Mouse (Mus musculus) spleen, postnatal 14 days (tissue): ENCODE measurements at regions not wholly inside any gene's neighbourhood (a gene's known extent, or its start where the extent isn't known, plus 50 kb on each side); places are given as distances from the start of the nearest gene placed in this dataset.

Experiments used
- DNase-seq, 2 experiments: peaks; one replicate each; pipeline ENCODE4 v3.0.0; 2021 to 2022; ENCODE audit warnings: low spot score in 2 of 2

- DNase-seq, result no peak
These were observed 54.1 kb upstream of the Mtap start for GRCm38 (mm10) chr4:89082838-89083237.

GRCm38 (mm10) chr4:89078485-89078884 is 58.4 kb upstream of the Mtap start:
- DNase-seq, result no peak

- DNase-seq, result no peak
These were observed 62.2 kb upstream of the Mtap start for GRCm38 (mm10) chr4:89074705-89075104.

DNA sequence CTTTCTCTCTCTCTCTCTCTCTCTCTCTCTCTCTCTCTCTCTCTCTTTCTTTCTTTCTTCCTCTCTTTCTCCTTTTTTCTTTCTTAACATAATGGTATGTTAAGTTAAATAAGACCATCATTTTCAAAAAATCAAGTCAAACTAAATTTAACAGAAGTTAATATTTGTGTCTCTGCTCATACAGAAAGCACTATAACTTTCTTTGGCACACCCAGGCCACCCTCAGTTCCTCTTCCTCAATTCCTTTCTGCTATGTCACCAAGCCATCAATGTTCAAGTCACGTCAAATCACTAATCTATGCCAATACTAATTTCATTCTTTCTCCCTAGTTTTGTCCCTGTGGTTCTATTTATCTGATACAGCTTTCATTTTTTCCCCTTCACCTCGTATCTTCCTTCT is 66.5 kb upstream of the Mtap start:
- DNase-seq, result no peak

GRCm38 (mm10) chr4:89064401-89064800 is 72.5 kb upstream of the Mtap start:
- no peak for DNase-seq

DNA sequence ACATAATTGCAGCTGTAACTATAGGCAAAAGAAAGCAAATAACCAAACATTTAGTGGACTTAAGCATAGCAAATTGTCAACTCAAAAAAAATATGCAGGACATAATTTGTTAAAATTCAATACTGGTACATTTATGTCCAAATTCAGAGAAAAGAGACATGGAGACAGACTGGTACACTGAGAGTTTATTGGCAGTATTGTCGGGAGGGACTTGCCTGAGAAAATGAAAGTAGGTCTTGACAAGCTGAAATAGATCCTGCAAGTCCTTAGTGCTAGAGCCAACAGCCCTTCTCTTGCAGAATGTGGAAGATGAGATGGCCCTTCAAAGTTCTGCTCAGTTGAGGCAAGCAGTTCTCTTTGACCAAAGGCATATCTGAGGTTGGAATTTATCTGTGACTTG is 74.5 kb upstream of the Mtap start:
- DNase-seq, result no peak

DNA sequence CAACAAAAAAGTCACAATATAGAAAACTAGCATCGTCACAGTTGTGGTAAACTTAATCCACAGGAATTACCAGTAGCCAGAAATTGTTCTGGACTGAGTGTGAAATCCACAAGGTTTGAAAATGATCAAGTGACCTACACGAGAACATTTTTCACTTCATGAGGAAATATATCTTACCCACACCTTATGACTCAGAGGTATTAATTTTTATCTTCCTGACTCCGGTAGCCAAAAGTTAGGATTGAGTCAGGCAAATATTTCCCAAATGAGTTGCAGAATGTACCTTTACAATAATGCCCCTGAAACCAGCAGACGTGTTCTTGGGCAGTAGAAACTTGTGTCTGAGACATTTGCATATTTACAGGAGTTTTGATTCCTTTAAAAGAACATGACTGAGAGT is 75.3 kb upstream of the Mtap start:
- no peak for DNase-seq

DNA sequence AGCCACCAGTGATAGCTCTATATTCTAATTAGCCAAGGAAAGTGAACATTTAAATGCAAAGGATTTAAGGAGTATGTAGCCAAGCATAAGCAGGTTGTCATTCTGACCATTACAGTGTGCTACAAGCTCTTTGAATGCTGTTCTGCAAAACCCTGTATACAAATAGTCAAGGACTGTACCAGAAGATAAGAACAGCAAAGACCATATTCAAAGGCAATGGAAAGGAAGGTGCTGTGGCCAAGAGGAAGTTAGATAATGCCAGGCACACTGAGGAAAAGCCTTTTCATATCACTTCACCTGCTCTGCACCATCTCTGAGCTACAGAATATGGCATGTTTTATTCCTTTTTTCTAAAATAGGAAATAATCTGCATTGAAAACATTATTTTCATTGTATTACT is 79.3 kb upstream of the Mtap start:
- no peak for DNase-seq

DNA sequence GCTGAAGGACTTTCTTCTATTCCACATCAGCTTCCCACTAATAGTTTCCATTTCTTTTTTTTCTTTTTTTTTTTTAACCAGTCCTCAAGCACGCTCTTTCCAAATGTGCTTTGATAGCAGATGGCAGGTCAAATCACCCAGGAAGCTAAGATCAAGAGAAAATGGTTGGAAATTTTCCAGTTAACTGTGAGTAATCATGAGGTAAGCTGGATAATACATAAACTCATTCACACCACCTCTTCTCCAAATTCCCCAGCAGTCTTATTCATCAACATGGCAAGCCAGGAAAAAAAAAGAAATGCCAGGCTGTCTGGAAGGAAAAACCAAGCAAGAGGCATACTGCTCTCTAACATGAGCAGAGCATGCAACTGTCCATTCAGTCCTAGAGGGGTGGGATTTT is 79.8 kb upstream of the Mtap start:
- DNase-seq, result no peak

GRCm38 (mm10) chr4:89055969-89056368 is 81.0 kb upstream of the Mtap start:
- DNase-seq, result no peak

DNA sequence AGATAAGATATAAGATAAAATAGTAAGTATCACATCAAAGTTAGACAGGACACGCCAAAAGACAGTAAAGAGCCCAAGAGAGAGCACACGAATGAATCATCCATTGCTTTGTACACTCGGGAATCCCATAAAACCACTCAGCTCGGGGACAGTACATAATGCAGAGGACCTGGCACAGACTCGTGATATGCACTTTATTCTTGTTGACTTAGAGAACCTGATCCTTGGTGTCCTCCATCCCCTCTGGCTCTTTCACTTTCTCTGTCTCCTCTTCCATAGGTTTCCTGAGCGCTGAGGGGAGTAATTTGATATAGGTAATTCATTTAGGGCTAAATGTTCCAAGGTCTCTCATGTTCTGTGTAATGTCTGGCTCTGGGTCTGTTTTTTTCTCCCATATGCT is 83.3 kb upstream of the Mtap start:
- no peak for DNase-seq

DNA sequence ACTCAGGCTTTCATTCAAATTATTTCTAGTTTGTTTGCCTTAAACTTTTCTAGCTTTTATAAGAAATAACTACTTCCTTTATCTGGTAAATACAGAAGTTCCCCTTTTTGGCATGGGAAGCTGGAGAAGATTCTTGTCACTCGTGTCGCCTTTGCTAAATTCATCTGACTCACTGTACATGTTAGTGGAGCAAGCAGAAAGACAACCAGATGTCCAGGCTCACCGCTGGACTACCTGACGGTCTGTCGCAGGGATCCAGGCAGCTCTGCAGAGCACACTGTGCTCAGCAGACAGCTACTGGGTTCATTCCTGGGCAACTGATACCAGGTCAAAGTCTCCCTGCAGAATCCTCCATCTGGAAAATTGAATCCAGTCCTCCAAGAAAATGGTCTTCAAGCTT is 85.0 kb upstream of the Mtap start:
- DNase-seq, result no peak

GRCm38 (mm10) chr4:89050551-89051199 is 86.2 kb upstream of the Mtap start:
- no peak for DNase-seq

DNA sequence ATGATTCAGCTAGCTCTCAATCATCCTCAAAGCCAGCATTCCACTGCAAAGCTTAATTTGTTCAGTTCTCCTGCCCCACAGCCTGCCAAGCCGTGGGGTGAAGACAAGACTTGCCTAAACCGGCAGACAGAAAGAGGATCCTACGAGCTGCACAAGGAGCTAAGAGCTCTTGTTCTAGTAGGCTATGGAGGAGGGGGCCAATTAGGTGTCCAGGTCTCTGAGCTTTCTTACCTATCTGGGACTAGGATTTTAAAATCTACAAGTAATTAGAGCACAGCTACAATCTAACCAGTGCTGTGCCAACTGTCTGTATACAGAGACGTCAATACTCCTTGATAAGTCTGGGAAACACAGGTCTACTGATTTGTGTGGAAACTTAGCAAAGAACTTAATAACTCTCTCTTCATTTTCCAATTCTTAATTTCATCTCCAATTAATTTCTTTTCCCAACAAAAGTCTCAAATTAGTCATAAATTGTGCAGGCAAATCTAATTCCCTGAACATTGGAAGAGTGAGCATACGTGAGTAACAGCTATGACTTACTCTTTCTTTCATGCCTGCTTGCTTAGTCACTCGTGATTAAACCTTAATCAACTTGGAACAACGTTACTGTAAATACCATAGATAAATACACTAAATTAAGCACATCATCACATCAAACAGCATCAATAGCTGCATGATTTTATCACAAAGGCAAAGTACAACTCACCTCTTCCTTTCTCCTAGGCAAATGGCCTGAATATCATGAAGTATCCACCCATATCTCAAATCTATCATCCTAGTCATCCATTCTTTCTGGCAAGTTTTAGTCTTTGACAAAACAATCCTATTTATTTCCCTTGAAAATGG is 87.1 kb upstream of the Mtap start:
- no peak for DNase-seq

- DNase-seq, result no peak
These were observed 92.4 kb upstream of the Mtap start for GRCm38 (mm10) chr4:89044516-89044915.

DNA sequence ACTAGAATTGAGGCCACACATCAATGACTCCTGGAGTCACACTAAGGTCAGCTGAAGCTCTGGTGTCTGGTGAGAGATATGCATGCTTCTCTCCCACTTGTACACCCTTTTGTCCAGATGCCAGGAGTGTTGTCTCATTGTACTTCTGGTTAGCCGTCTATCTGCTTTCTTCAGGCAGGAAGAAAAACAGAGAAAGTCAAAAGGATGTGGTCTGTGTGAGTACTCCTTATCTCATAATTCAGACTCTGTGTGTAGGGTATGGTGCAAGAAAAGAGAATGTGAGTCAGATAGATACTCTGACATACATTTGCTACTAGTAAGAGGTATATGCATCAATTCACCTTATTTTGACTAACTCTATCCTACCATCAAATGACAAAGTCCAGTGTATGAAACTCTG is 92.9 kb upstream of the Mtap start:
- DNase-seq, result no peak

DNA sequence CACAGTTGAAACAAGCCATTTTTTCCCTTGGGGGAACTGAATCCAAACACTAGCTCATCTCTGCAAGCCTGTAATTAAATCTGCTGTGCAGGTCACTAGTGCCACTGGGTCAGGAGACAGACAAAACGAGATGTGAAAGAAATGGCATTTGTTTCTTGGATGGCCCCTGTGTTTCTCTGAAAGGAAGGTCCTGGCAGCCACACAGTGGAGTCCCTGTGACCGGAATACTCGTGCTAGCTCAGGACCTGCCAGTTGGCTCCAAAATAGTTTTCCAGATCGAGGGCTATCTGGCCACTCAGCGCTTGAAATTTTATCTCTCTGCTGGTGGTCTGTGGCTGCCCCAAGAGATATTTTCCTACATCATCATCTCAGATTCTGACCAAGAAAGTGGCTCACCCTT is 96.1 kb upstream of the Mtap start:
- DNase-seq, result no peak

GRCm38 (mm10) chr4:89038906-89039305 is 98.0 kb upstream of the Mtap start:
- no peak for DNase-seq

DNA sequence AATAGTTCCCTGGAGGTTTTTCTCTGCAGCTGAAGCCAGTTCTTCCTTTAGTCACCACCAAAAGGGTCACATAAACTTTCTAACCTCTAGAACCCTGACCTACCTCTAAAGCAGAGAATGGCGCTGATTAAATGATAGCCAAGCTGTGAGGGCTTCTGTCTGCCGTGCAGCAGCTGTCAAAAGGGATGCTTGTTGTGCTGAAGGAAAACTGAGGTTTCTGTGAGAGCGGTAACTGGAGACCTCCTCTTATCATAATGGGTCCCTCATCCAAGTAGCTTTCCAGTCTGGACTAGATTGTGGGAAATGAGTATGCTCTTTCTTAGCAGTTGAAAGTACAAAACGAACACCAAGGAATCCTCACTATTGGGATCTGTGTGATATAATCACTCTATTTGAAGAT is 98.8 kb upstream of the Mtap start:
- no peak for DNase-seq

DNA sequence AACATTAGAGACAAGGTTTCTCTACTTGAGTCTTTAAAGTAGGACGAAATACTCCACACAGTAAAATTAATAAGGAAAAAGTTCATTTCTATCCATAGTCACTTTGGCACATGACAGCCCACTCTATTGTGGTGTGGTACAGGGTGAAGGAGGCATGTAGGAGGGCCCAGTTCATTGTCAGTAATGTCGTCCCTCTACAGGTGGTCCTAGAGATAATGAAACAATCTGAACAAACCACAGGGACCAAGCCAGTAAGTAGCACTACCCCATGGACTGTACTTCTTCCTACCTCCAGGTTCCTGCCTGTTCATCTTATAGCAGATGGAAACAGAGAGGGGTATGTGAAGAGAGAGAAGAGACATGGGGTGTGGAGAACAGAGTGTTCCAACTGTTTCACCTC is 102.1 kb upstream of the Mtap start:
- DNase-seq, result no peak

DNA sequence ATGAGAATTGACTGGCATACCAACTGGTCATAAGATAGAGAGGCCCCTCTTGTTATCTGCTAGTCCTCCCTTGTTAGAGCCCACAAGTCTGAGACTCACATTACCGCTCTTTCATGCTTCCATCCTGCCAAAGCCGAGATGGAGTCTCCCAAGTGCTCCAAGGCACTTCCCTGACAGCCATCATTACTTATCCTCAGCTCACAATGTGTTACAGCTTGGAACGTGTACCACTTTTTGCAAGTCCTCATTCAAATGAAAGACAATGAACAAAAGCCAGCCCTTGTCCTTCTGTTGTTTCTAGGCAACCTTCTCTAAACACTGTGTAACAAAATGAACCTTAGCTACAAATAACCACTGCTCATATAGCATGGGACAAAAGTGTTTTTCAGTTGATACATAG is 102.6 kb upstream of the Mtap start:
- DNase-seq, result no peak

GRCm38 (mm10) chr4:89012681-89013353 is 124.1 kb upstream of the Mtap start:
- no peak for DNase-seq

- DNase-seq, result no peak
These were observed 128.4 kb upstream of the Mtap start for GRCm38 (mm10) chr4:89008561-89008960.
